Mouse (Mus musculus): ENCODE data around the gene Helb.

GRCm38 (mm10) chr10:120061238-120062130 lies 51.3 kb downstream of the Helb start:
- TF ChIP-seq CTCF (IDR thresholded peaks at IDR 0.05; ENCODE audit: insufficient read depth, low read depth, low read length) (no peak), POLR2A (IDR thresholded peaks at IDR 0.05; ENCODE audit: insufficient read depth, low read depth, low read length) (no peak)
